Mouse (Mus musculus): ENCODE data around the gene Ptpn14.

The Ptpn14 gene

GRCm38 (mm10) chr1:189817089-189817488 lies 89.0 kb downstream of the Ptpn14 start:
- DNase-seq: no peak

- peak; percentile 71 for DNase-seq
Observed at GRCm38 (mm10) chr1:189817810-189818209, 89.7 kb downstream of the Ptpn14 start.

GRCm38 (mm10) chr1:189820111-189820510 lies 92.0 kb downstream of the Ptpn14 start:
- no peak for DNase-seq

- DNase-seq: no peak
Observed at GRCm38 (mm10) chr1:189824436-189824835, 96.4 kb downstream of the Ptpn14 start.

- DNase-seq: no peak
Observed at GRCm38 (mm10) chr1:189830391-189830790, 102.3 kb downstream of the Ptpn14 start.

GRCm38 (mm10) chr1:189830797-189831232 lies 102.7 kb downstream of the Ptpn14 start:
- DNase-seq: no peak

- DNase-seq: no peak
Observed at GRCm38 (mm10) chr1:189833351-189833750, 105.3 kb downstream of the Ptpn14 start.

GRCm38 (mm10) chr1:189834166-189834565 lies 106.1 kb downstream of the Ptpn14 start:
- DNase-seq: no peak

GRCm38 (mm10) chr1:189846319-189846718 lies 118.3 kb downstream of the Ptpn14 start:
- no peak for DNase-seq

- no peak for DNase-seq
Observed at GRCm38 (mm10) chr1:189849550-189849949, 121.5 kb downstream of the Ptpn14 start.

- DNase-seq: no peak
Observed at GRCm38 (mm10) chr1:189852051-189852450, 124.0 kb downstream of the Ptpn14 start.

- DNase-seq: peak; percentile 55
Observed at GRCm38 (mm10) chr1:189852456-189852855, 124.4 kb downstream of the Ptpn14 start.

- no peak for DNase-seq
Observed at GRCm38 (mm10) chr1:189854646-189855045, 126.6 kb downstream of the Ptpn14 start.

- no peak for DNase-seq
Observed at GRCm38 (mm10) chr1:189855739-189856138, 127.7 kb downstream of the Ptpn14 start.

- DNase-seq: no peak
Observed at GRCm38 (mm10) chr1:189858377-189858776, 130.3 kb downstream of the Ptpn14 start.

- no peak for DNase-seq
Observed at GRCm38 (mm10) chr1:189860112-189860941, 132.3 kb downstream of the Ptpn14 start.

GRCm38 (mm10) chr1:189860942-189861315 lies 132.9 kb downstream of the Ptpn14 start:
- peak; percentile 41 for DNase-seq

GRCm38 (mm10) chr1:189863727-189864126 lies 135.7 kb downstream of the Ptpn14 start:
- DNase-seq: no peak

- no peak for DNase-seq
Observed at GRCm38 (mm10) chr1:189864301-189864700, 136.2 kb downstream of the Ptpn14 start.

- no peak for DNase-seq
Observed at GRCm38 (mm10) chr1:189864846-189865560, 136.9 kb downstream of the Ptpn14 start.

- DNase-seq: no peak
Observed at GRCm38 (mm10) chr1:189866621-189867020, 138.6 kb downstream of the Ptpn14 start.

GRCm38 (mm10) chr1:189867034-189867433 lies 139.0 kb downstream of the Ptpn14 start:
- peak; percentile 45 for DNase-seq

GRCm38 (mm10) chr1:189867497-189867896 lies 139.4 kb downstream of the Ptpn14 start:
- DNase-seq: peak; percentile 87

- peak; percentile 33 for DNase-seq
Observed at GRCm38 (mm10) chr1:189868036-189868435, 140.0 kb downstream of the Ptpn14 start.

Measured in lung, postnatal 10 days (tissue).